In the genomic region with DNA sequence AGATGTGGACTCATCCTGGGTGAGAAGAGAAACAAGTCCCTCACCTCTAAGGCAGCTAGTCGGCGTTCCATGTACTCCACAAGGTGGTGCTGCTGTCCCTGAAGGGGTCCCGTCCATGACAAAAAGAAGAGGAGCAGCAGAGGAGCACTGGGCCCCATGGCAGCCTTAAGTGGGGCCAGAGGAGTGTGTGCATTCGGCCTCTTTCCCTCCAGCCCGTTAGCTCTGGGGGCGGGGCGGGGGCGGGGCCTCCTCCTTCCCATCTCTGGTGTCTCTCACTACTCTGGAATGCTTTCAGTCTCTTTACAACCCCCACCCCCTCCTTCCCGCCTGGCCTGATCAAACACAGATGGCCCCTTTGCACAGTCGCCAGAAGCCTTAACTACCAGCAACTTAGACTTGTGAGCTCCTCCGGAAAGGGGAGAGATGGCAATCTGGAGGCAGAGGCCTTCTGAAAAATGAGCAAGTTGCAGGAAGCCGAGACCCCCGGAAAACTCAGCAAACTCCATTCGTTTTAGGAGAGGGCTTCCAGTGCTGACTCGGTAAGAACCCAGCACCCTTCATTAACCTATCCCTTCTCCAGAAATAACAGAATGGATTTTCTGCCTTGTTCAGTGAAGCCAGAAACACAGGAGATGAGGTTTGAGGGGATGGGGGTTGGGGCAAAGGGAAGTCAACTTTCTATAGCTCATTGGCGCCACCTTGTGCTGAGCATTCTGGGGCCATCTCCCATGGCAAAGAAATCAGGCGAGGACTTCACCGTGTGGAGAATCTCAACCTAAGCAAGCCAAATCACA, we compare ENCODE assay signal across 8 mouse cellular contexts. TPM values are rescaled to one million over a fixed set of nuclear protein-coding genes. Genes with fewer than 3 reads are reported as not detected.
DNase-seq lines count a peak whose midpoint lies in the region; ATAC-seq lines count a peak whose summit lies in the region.

A gene (minus strand): TSS at position 224 of the 794 bp plus-strand sequence.

- no peaks in the 10 kb centered on the region for H3K27me3 ChIP-seq in hindbrain, embryonic 14.5 days (ENCODE audit: control insufficient read depth, insufficient read depth, low read length)

- peak within 1 kb of the TSS; percentile 11; the same call in 1 of the 2 replicates for H3K4me3 ChIP-seq in hindbrain, embryonic 14.5 days (replicated peaks; ENCODE audit: low read length)

- peak within 1 kb of the TSS; percentile 26; the same call in 1 of the 2 replicates for H3K9ac ChIP-seq in hindbrain, embryonic 14.5 days

- H3K4me2 ChIP-seq in hindbrain, embryonic 14.5 days (replicated peaks): peak within 1 kb of the TSS; percentile 49

- peaks cover 43% of the 10 kb centered on the region for H3K4me1 ChIP-seq in hindbrain, embryonic 14.5 days (replicated peaks; ENCODE audit: control insufficient read depth, insufficient read depth, low read length)

- peaks cover 13% of the 10 kb centered on the region for H3K36me3 ChIP-seq in hindbrain, embryonic 14.5 days (replicated peaks; ENCODE audit: control insufficient read depth, insufficient read depth)

- H3K9me3 ChIP-seq in hindbrain, embryonic 14.5 days (ENCODE audit: control insufficient read depth, low read length): no peaks in the 10 kb centered on the region

- ATAC-seq in hindbrain, embryonic 14.5 days (ENCODE audit: low FRiP score): peak; percentile 70

- DNase-seq in WW6 (ENCODE audit: low read depth, low spot score): peak; percentile 47
- peak; percentile 89 to 92 for DNase-seq in cerebellum, postnatal 36 days
- peak; percentile 92 to 94 for DNase-seq in frontal cortex, postnatal 36 days (ENCODE audit: low spot score in 2 of 2)
- DNase-seq in hindbrain, embryonic 14.5 days (ENCODE audit: low spot score): peak; percentile 91
- peak; percentile 81 to 87 for DNase-seq in layer of hippocampus, postnatal 36 days
- DNase-seq in lung, postnatal 25 days (ENCODE audit: low spot score): peak; percentile 88
- DNase-seq in retina, embryonic 14.5 days (ENCODE audit: low spot score): peak; percentile 96
- peak; percentile 84 to 91 for DNase-seq in thymus, postnatal 36 days

- WGBS in hindbrain, embryonic 14.5 days: under 1% methylated on average over 18 of the region's 18 CpGs

- peak within 1 kb of the TSS; percentile 79 for H3K27ac ChIP-seq in hindbrain, embryonic 14.5 days

RNA-seq across cellular contexts. Expression of the gene that starts here (rescaled TPM):
- 12.0 and 12.4 TPM in 2 replicates for polyA plus RNA-seq in hindbrain, embryonic 14.5 days (2014; fragmentation: Nextera tagmentation; extraction: Ambion mirVana)
- total RNA-seq in layer of hippocampus, postnatal 36 days (2021): 10 to 100 TPM; 12.0 to 14.2 TPM

Comparison
In these comparisons a context has a peak if more than half of its experiments do, and no peak if none do; other contexts are left out.
1. Peak in every context shown above with its lines: DNase-seq, ATAC-seq, H3K4me3 ChIP-seq and H3K27ac ChIP-seq.